Mouse (Mus musculus): ENCODE measurements around the gene Begain. TPM values are rescaled to one million over a fixed set of nuclear protein-coding genes. Genes with fewer than 3 reads are reported as not detected.
A peak's percentile ranks its signal among the peaks of the same experiment; 100 is the strongest.

The Begain gene
- polyA plus RNA-seq, 1 experiment = 10.5 TPM

GRCm38 (mm10) chr12:109023780-109024179, 44.2 kb downstream of the Begain start:
- no peaks in the 10 kb centered on the region for H3K4me1 ChIP-seq (ENCODE audit: control insufficient read depth, insufficient read depth, low read length)
- H3K27ac ChIP-seq (ENCODE audit: insufficient read depth, low read length) = no peak overlapping the region
- TF ChIP-seq CTCF (IDR thresholded peaks at IDR 0.05; ENCODE audit: borderline replicate concordance, insufficient read depth, low read length) = peak; percentile 33; the same call in 1 of the 2 replicates
- TF ChIP-seq POLR2A (IDR thresholded peaks at IDR 0.05; ENCODE audit: low read depth, low read length) = no peak
- no peak overlapping the region for H3K4me3 ChIP-seq (ENCODE audit: insufficient read depth, low read length)

GRCm38 (mm10) chr12:109022966-109023365, 45.1 kb downstream of the Begain start:
- no peak overlapping the region for H3K4me3 ChIP-seq (ENCODE audit: insufficient read depth, low read length)
- H3K27ac ChIP-seq (ENCODE audit: insufficient read depth, low read length) = no peak overlapping the region
- TF ChIP-seq POLR2A (IDR thresholded peaks at IDR 0.05; ENCODE audit: low read depth, low read length) (no peak), CTCF (IDR thresholded peaks at IDR 0.05; ENCODE audit: borderline replicate concordance, insufficient read depth, low read length) (no peak)
- H3K4me1 ChIP-seq (ENCODE audit: control insufficient read depth, insufficient read depth, low read length) = no peaks in the 10 kb centered on the region

GRCm38 (mm10) chr12:109022181-109022691, 45.8 kb downstream of the Begain start:
- Histone ChIP-seq H3K27ac (ENCODE audit: insufficient read depth, low read length) (no peak overlapping the region), H3K4me3 (ENCODE audit: insufficient read depth, low read length) (no peak overlapping the region), H3K4me1 (ENCODE audit: control insufficient read depth, insufficient read depth, low read length) (no peaks in the 10 kb centered on the region)
- TF ChIP-seq POLR2A (IDR thresholded peaks at IDR 0.05; ENCODE audit: low read depth, low read length) = no peak
- TF ChIP-seq CTCF (IDR thresholded peaks at IDR 0.05; ENCODE audit: borderline replicate concordance, insufficient read depth, low read length) = no peak

- Histone ChIP-seq H3K27ac (ENCODE audit: insufficient read depth, low read length) (no peak overlapping the region), H3K4me3 (ENCODE audit: insufficient read depth, low read length) (no peak overlapping the region), H3K4me1 (ENCODE audit: control insufficient read depth, insufficient read depth, low read length) (no peaks in the 10 kb centered on the region)
- TF ChIP-seq CTCF (IDR thresholded peaks at IDR 0.05; ENCODE audit: borderline replicate concordance, insufficient read depth, low read length) = no peak
- no peak for TF ChIP-seq POLR2A (IDR thresholded peaks at IDR 0.05; ENCODE audit: low read depth, low read length)
Observed at GRCm38 (mm10) chr12:109010070-109010649, 57.9 kb downstream of the Begain start.

GRCm38 (mm10) chr12:109002978-109003377, 65.0 kb downstream of the Begain start:
- Histone ChIP-seq H3K27ac (ENCODE audit: insufficient read depth, low read length) (no peak overlapping the region), H3K4me3 (ENCODE audit: insufficient read depth, low read length) (no peak overlapping the region), H3K4me1 (ENCODE audit: control insufficient read depth, insufficient read depth, low read length) (no peaks in the 10 kb centered on the region)
- TF ChIP-seq CTCF (IDR thresholded peaks at IDR 0.05; ENCODE audit: borderline replicate concordance, insufficient read depth, low read length) (no peak), POLR2A (IDR thresholded peaks at IDR 0.05; ENCODE audit: low read depth, low read length) (no peak)

- no peak for TF ChIP-seq CTCF (IDR thresholded peaks at IDR 0.05; ENCODE audit: borderline replicate concordance, insufficient read depth, low read length)
- no peak for TF ChIP-seq POLR2A (IDR thresholded peaks at IDR 0.05; ENCODE audit: low read depth, low read length)
- no peak overlapping the region for H3K27ac ChIP-seq (ENCODE audit: insufficient read depth, low read length)
- H3K4me3 ChIP-seq (ENCODE audit: insufficient read depth, low read length) = no peak overlapping the region
- H3K4me1 ChIP-seq (ENCODE audit: control insufficient read depth, insufficient read depth, low read length) = no peaks in the 10 kb centered on the region
Observed at GRCm38 (mm10) chr12:108997249-108997648, 70.8 kb downstream of the Begain start.

GRCm38 (mm10) chr12:108995976-108996636, 71.9 kb downstream of the Begain start:
- Histone ChIP-seq H3K4me3 (ENCODE audit: insufficient read depth, low read length) (no peak overlapping the region), H3K4me1 (ENCODE audit: control insufficient read depth, insufficient read depth, low read length) (no peaks in the 10 kb centered on the region), H3K27ac (ENCODE audit: insufficient read depth, low read length) (no peak overlapping the region)
- TF ChIP-seq POLR2A (IDR thresholded peaks at IDR 0.05; ENCODE audit: low read depth, low read length) (no peak), CTCF (IDR thresholded peaks at IDR 0.05; ENCODE audit: borderline replicate concordance, insufficient read depth, low read length) (no peak)

GRCm38 (mm10) chr12:108994436-108995031, 73.5 kb downstream of the Begain start:
- H3K4me3 ChIP-seq (ENCODE audit: insufficient read depth, low read length) = 0 out of 2 replicates have a peak overlapping the region, but pooled peaks have one; percentile 11
- TF ChIP-seq POLR2A (IDR thresholded peaks at IDR 0.05; ENCODE audit: low read depth, low read length) (no peak), CTCF (IDR thresholded peaks at IDR 0.05; ENCODE audit: borderline replicate concordance, insufficient read depth, low read length) (no peak)
- H3K4me1 ChIP-seq (ENCODE audit: control insufficient read depth, insufficient read depth, low read length) = no peaks in the 10 kb centered on the region
- H3K27ac ChIP-seq (ENCODE audit: insufficient read depth, low read length) = no peak overlapping the region

- TF ChIP-seq POLR2A (IDR thresholded peaks at IDR 0.05; ENCODE audit: low read depth, low read length) (no peak), CTCF (IDR thresholded peaks at IDR 0.05; ENCODE audit: borderline replicate concordance, insufficient read depth, low read length) (no peak)
- H3K27ac ChIP-seq (ENCODE audit: insufficient read depth, low read length) = no peak overlapping the region
- H3K4me3 ChIP-seq (ENCODE audit: insufficient read depth, low read length) = no peak overlapping the region
- H3K4me1 ChIP-seq (ENCODE audit: control insufficient read depth, insufficient read depth, low read length) = no peaks in the 10 kb centered on the region
Observed at GRCm38 (mm10) chr12:108993046-108993445, 75.0 kb downstream of the Begain start.

- Histone ChIP-seq H3K4me3 (ENCODE audit: insufficient read depth, low read length) (no peak overlapping the region), H3K4me1 (ENCODE audit: control insufficient read depth, insufficient read depth, low read length) (no peaks in the 10 kb centered on the region), H3K27ac (ENCODE audit: insufficient read depth, low read length) (no peak overlapping the region)
- TF ChIP-seq CTCF (IDR thresholded peaks at IDR 0.05; ENCODE audit: borderline replicate concordance, insufficient read depth, low read length) (no peak), POLR2A (IDR thresholded peaks at IDR 0.05; ENCODE audit: low read depth, low read length) (no peak)
Observed at GRCm38 (mm10) chr12:108990425-108990824, 77.6 kb downstream of the Begain start.
